Mouse (Mus musculus) CD4-positive, CD25-positive, alpha-beta regulatory T cell, adult 2 months (primary cell): Measurements from ENCODE around the gene Lars2.
"Not testable (repeated sequence)": the region's sequence is repeated elsewhere in the genome, so short reads cannot be mapped to it uniquely, and the experiment has no call there.

ENCODE experiments used
- DNase-seq: peaks from one replicate; pipeline ENCODE4 v3.0.0-alpha.2; 2012; ENCODE audit warnings: low read depth, low spot score

Gene Lars2

GRCm38 (mm10) chr9:123366708-123367385 is at the start of gene Lars2:
Lars2 (plus strand) TSS chr9:123366927.
- DNase-seq = peak; percentile 96

DNA sequence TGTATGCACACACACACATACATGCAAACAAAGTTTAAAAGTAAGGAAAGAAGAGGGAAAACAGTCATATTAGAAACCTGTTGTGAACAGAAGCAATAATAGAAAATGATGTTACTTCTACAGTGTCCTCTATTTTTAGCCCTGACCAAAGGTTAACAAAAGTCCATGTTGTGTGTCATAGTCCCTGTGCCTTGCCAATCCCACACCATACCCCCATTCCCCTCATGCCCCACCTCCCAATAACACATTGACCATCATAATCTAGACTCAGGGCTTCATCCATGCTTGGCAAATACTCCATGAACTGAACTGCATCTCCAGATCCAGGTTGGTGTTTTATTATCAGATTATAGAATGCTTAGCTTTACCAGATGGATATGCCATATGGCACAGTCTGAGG is 40.6 kb upstream of the Lars2 start:
- no peak for DNase-seq

DNA sequence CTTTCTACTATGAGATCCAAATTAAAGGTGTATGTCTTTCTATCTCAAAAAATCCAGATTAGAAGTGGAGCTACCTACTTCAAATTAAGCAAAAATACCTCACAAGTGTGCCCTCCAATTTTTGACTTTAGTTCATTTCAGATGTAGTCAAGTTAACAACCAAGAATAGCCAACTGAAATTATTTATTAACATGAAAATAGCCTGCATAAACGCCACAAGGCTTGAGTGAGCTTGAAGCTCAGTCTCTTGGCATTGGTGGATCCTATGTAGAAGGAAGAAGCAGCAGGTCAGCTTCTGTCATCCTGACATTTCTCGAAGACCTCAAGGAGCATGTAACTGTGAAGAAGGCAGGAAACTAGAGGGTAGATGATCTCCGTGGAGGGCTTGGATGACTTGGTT is 38.4 kb upstream of the Lars2 start:
- no peak for DNase-seq

- DNase-seq = no peak
These were observed 36.9 kb upstream of the Lars2 start for GRCm38 (mm10) chr9:123329831-123330230.

DNA sequence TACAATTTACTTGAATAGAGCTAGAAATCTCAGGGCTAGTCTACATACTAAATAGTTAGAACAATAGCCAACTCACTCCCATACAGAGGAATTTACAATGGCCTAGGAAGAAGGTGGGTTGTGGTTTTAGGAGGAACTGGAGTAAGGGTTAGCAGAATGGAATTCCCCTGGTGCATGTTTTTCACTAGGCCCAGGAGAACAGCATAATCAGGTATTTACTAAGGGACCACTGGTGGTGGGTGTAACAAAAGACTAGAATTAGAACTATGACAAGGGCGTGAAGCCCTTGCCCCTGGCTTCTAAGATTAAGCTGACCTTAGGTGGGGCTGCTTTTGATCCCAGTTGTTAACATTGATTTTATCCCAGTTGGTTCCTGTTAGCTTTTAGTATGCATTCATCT is 36.5 kb upstream of the Lars2 start:
- not testable (repeated sequence) for DNase-seq

- DNase-seq = peak; percentile 49
These were observed 33.2 kb upstream of the Lars2 start for GRCm38 (mm10) chr9:123333479-123333878.

DNA sequence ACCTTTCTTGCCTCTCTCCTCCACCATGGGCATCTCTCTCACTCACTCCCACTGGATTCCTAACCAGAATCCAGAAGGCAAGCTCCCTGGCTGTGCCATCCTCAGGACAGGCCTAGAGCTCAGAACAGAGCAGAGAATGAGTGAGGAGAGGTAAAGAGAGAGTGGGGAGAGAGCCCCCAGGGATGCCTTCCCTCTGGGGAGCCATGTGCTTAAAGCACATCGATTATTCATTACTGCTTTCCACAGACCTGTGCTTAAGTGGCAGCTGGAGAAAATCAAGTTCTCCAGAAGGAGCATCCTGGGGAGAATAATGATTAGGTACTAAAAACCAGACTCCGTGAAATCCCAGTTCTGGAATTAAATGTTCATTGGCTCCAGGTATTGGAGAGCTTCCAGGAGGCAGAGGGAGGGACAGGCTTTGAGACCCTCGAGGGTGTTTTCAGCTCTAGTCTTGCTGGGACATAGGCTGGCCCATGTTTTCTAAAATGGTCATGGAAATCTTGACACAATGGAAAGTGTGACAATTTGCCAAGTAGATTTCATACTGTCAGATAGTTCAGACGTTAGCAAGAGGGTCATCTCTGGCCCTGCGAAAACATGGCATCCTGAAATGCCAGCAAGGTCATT is 31.6 kb upstream of the Lars2 start:
- peak; percentile 24 for DNase-seq

GRCm38 (mm10) chr9:123339651-123340144 is 27.0 kb upstream of the Lars2 start:
- no peak for DNase-seq

DNA sequence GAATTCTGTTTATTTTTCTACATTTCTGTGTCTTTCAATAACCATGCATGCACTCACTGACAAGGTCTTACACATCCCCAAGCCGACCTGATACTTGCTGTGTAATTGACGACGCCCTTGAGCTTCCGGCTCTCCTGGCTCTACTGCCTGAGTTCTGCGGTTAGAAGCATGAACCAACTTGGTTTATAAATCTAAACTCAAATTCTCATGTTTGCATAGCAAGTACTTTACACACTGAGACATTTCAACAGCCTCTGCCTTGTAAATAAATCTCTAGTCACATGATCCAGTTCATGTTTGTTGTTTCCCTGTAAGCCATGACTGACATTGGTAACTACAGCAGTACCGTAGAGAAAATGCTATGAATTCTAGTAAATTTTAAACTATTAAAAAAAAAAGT is 25.5 kb upstream of the Lars2 start:
- DNase-seq = no peak

DNA sequence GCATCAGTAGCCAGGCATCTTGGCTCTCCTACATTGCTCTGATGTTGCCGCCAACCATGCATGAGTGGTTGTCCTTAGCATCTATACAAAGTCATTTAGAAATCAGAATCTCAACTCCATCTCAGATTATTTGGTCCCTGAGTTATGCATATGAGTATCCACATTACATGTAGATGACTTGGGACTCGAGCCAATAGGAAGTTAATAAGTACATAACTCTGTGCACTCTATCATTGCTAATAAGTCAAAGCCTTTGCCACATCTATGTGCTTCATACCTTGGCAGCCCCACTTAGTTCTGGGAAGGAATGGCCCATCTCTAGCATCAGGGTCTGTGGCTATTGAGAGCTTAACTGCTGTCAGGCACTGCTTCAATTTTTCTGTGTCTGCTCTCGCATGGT is 23.7 kb upstream of the Lars2 start:
- no peak for DNase-seq

DNA sequence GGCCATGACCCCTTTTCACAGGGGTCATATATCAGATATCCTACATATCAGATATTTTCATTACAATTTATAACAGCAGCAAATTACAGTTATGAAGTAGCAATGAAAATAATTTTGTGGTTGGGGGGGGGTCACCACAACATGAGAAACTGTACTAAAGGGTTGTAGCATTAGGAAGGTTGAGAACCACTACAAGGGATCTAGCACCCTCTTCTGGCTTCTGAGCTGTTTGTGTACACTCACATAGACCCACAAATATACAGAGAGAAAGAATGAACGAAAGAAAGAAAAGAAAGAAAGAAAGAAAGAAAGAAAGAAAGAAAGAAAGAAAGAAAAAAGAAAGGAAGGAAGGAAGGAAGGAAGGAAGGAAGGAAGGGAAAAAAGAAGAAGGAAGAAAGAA is 17.4 kb upstream of the Lars2 start:
- DNase-seq = peak; percentile 50

DNA sequence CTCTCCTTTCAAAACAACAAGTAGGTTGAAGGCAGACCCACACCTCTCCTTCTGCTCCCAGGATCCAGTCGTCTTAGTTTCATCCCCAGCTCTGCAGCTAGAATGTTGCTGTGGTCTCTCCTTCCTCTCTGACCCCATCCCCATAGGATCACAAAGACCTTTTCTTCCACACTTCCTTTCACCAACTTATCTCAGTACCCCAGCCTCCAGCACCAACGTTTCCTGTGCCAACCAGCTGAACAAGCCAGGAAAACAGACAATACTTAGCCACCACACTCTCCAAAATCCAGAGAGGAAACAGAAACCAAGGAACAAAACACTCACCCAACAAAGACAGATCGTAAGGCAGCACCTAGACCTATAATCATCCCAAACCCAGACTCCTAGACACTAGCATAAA is 6.7 kb upstream of the Lars2 start:
- DNase-seq = no peak

DNA sequence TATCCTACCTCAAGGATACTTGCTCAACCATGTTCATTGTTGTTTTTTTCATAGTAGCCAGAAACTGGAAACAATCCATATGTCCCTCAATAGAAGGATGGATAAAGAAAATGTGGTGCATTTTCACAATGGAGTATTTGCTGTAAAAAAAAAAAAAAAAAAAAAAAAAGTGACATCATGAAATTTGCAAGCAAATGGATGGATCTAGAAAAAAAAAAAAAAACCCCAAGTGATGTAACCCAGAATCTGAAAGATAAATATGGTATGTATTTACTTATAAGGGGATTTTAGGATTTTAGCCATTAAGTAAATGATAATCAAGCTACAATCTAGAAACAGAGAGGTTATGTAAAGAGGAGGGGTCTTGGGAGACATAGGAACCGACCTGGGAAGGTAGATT is 1.4 kb upstream of the Lars2 start:
- DNase-seq = no peak

GRCm38 (mm10) chr9:123365942-123366707 is 602 bp upstream of the Lars2 start:
- DNase-seq = peak; percentile 6

DNA sequence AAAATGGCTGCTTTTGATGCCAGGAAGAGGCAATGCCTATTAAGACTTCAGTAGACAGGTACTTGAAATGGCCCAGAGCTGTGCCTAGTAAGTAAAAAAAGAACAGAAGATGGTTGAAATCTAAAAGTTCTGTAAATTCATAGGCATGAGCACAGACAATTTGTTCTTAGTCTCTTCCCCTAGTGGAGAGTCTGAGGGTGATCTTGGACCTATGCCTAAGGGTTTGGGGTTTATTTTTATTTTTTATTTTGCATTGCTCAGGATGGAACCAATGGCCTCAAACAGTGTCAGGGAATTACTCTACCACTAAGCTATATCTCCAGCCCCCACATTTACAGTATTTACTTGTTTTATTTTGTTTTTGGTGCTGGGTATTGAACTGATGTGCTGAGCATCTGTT is 909 bp downstream of the Lars2 start:
- DNase-seq = peak; percentile 19

DNA sequence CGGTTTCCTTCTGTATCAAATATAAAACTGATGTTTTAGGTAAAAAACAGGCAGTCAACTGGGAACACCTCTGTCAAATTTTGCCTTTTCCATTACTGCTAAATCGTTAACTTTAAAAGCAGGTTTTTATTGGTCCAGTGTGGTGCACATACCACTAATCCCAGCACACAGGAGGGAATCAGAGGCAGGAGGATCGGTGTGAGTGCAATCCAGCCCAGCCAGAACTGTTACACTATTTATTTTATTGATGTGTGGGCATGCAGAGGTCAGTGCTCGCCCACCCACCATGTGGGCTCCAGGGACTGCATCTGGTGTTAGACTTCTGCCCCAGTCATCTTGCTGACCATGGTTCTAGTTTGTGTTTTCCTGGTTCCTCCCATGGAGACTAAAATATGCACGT is 15.7 kb downstream of the Lars2 start:
- DNase-seq = no peak

DNA sequence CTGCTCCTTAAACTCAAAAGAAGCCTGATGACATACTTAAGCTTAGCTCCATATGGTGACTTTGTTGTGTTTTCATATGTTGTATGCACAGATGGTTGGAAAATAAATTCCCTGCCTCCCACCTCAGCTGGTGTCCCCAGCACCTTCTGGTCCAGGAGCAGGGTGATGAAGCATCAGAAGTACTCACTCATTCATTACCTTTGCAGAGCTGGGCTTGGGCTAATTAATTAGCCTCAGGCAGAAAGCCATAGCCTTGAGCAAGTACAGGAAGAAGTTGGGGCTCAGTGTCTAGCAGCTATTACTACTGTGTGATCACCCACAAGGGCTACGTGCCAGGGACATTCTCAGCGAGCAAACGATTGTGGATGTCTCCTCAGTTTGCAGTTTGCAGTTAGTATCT is 18.0 kb downstream of the Lars2 start:
- DNase-seq = no peak

GRCm38 (mm10) chr9:123385352-123386198 is 18.8 kb downstream of the Lars2 start:
- DNase-seq = no peak

DNA sequence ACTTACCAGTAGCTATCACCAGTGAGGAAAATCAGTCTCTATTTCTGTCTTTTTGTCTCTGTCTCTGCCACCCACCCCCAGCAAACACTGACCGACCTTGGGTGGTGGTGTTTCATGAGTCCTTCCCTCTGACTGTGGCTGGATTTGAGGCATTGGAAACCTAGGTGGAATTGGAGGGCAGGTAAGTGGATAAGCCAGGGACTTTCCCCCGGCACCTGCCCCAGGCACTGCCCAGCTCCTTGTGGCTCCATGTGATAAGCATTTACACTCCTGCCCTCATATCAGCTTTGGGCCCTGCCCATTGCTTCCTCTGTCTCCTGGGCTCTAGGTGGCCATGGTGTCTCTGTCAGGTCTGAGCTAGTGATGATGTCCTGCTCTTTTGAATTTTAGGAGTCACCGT is 19.6 kb downstream of the Lars2 start:
- no peak for DNase-seq

DNA sequence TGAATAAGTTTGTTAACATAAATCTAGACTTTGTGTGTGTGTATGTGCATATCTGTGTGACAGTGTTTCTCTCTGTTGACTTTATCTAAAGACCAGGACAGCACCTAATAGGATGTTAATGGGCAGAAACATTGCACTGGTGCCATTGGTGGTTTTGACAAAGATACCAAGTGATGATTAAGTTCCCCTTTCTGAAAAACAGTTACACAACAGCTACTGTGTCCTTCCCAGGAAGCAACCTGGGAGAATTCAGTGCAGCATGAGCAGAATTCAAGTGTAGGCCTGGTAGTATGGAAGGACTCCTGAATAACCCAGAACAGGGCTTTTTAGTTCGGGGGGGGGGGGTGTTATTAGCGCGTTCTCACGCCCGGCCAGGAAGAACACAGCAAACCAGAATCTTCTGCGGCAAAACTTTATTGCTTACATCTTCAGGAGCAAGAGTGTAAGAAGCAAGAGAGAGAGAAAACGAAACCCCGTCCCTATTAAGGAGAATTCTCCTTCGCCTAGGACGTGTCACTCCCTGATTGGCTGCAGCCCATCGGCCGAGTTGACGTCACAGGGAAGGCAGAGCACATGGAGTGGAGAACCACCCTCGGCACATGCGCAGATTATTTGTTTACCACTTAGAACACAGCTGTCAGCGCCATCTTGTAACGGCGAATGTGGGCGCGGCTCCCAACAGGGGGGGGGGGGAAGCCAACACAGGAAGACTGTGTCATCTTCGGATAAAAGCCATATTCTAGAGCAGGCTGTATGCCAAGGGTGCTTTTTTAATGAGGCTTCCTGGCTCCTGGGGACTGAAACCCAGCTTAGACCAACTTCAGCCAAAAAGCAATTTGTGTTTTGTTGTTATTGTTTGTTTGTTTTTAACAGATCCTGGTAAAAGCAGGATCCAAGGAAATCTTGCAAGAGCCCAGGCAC is 21.6 kb downstream of the Lars2 start:
- DNase-seq = not testable (repeated sequence)
